Mouse (Mus musculus) kidney, postnatal 10 days (tissue): ENCODE measurements around the gene Zscan29.
A peak's percentile ranks its signal among the peaks of the same experiment; 100 is the strongest.

Source experiments
- DNase-seq: peaks from one replicate; pipeline ENCODE4 v3.0.0; 2021; ENCODE audit warnings: mixed read lengths

Zscan29 gene

DNA sequence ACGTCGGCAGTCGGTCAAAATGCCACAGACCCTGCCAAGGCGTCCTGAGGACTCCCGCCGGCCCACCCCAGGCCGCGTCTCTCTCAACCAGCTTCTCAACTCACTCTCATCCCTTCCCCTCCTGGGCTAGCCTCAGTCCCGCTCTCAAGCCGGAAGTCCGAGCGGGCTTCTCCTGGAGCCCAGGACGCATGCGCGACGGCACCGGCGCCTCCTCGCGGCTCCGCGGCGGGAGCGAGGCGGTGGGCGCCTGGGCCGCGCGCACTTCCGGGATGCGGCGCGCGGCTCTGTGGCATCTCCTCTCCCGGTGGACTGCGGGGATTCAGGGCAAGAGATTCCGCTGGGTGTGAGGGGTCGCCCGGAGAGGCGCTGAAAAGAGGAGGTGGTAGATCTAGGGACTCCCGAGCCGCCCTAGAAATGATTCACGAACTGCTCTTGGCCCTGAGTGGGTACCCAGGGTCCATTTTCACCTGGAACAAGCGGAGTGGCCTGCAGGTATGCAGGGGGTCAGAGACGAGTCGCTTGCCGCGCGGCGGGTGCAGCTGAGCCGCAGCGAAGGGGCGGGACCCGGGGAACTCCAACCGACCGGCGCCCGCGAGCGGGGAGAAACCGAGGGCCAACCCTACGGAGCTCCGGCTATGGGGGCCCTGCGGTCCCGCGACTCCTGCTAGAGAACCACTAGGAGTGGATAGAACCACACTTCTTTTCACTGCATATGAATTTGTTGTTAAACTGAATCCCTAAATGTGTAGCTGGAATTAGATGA, at the start of gene Zscan29:
Gene Zscan29 (minus strand): TSS at position 146 of the 763 bp plus-strand sequence.
- DNase-seq = peak; percentile 95

DNA sequence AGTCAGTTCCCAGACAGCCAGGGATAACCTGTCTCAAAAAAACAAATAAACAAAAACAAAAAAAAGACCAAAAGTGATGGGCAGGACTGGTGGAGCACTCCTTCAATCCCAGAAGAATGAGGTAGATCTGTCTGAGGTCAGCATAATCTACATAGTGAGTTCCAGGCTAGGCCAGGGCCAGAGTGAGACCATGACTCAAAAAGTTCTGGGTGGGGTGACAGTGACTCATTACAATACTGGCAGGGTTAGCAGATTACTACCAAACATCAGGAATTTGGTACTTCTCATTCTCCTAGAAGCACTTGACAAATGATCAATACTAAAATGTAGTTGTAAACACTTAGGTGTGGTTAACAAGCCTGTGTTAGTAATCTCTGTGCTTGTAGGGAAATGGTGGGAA, 49.1 kb upstream of the Zscan29 start:
- no peak for DNase-seq

GRCm38 (mm10) chr2:121219177-121219576, 48.3 kb upstream of the Zscan29 start:
- DNase-seq = no peak

DNA sequence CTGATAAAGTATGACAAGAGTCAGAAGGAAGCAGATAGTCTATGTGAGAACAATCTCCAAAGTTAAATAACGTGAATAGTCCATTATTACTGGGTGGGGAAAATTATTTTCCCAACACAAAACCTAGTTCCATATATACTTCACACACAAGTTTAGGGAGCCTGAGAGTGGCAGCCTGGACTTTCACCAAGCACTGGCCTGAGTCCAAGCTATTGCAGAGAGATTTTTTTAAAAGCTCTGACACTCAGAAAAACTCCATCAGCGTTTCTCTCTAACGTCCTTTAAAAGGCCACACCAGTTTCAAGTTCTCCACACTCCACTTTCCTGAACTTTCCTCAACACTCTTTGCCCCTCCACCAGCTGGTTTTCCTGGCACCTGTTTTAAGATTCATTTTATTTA, 43.6 kb upstream of the Zscan29 start:
- peak; percentile 67 for DNase-seq

- DNase-seq = no peak
Observed at GRCm38 (mm10) chr2:121206541-121206940, 35.6 kb upstream of the Zscan29 start.

- DNase-seq = no peak
Observed at GRCm38 (mm10) chr2:121204276-121204675, 33.4 kb upstream of the Zscan29 start.

- DNase-seq = no peak
Observed at GRCm38 (mm10) chr2:121195466-121195865, 24.5 kb upstream of the Zscan29 start.

DNA sequence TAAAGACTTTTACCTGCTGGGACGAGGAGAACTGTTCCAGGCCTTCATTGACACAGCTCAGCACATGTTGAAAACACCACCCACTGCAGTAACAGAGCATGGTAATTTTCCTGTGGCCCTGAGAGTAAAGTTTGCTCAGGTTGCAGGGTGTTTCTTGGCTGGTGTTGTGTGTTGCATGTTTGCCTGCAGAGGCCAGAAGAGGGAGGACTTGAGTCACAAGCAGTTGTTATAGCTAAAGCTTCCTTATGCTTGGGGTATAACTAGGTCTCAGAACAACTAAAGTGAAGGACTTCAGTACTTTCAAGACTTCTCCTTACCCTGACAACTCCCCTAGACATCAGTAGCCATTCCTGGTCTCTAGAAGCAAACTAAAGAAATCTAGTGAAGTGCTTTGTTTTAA, 17.6 kb upstream of the Zscan29 start:
- no peak for DNase-seq

DNA sequence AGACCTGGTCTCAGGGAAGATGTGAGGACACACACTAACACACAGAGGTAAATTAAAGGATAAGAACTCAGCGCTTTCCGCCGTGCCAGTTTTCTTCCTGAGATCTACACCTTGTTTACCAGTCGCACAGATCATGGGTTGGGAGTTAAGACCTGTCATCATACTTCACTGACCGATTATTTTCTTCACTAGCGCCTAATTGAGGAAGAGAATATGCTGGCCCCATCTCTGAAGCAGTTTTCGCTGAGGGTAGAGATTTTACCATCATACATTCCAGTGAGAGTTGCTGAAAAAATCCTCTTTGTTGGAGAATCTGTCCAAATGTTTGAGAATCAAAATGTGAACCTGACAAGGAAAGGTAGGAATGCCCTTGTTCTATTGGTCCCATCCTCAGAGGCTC, 13.2 kb upstream of the Zscan29 start:
- DNase-seq = no peak

GRCm38 (mm10) chr2:121183431-121183830, 12.5 kb upstream of the Zscan29 start:
- DNase-seq = peak; percentile 22

GRCm38 (mm10) chr2:121178828-121179479, 8.0 kb upstream of the Zscan29 start:
- DNase-seq = no peak

DNA sequence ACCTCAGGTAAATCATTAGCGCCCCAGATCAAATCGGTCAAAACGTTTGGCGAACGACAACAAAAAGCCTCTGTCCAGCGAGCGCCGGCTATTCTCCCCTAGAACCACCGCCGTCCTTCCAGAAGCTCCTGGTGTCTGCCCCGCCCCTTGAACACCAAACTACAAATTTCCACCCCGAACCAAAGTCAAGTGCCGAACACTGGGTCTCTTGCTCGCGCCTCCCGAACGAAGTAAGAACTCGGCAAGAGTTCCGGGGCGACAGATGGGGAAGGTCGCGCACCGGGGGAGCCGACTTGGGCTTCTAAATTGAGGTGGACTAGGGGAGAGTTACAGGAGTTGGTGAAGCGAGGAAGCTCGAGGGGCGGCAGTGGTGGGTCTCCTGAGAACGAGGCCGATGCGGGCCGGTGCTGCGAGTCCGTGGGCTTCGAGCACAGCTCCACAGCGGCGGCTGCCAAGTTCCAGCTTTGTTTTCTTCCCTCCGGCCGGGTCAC, 399 bp downstream of the Zscan29 start, which contains the start of gene Tubgcp4:
Gene Tubgcp4 (plus strand): TSS at position 174 of the 491 bp plus-strand sequence.
- peak; percentile 70 for DNase-seq

DNA sequence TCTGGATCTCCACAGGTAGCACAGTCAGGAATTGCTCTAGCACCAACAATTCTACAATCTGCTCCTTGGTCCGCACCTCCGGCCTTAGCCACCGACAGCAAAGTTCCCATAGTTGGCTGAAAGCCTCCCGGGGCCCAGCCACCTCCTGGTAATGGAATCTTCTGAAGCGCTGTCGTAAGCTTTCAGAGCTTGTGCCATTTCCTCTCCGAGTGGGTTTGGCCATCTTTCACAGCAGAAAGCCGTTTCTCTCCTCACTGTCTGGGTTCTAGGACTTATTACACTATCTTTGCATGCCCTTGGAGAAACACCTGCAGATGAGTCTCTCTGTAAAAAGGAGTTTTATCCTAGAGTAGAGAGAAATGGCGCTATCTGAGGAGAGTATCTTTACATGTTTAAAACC, 1.0 kb downstream of the Zscan29 start:
- DNase-seq = peak; percentile 54

DNA sequence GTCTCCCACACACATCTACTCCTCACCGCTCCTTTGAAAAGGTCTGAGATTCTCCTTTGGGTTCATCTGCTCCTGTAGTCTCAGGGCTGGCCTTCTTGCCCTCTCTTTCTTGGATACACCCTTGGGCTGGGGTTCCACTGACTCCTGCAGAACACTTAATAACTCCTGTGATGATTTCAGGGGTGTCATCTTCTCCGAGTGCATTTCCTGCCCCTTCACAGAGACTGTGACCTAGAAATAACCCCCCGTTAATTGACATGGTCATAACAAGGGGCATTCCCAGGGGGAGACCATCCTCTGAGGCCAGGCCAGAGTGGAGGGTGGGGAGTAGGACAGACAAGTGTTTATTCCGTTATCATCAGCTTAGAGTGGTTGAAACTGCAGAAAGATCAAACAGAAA, 1.8 kb downstream of the Zscan29 start:
- DNase-seq = no peak

GRCm38 (mm10) chr2:121153100-121153499, 17.8 kb downstream of the Zscan29 start:
- no peak for DNase-seq

DNA sequence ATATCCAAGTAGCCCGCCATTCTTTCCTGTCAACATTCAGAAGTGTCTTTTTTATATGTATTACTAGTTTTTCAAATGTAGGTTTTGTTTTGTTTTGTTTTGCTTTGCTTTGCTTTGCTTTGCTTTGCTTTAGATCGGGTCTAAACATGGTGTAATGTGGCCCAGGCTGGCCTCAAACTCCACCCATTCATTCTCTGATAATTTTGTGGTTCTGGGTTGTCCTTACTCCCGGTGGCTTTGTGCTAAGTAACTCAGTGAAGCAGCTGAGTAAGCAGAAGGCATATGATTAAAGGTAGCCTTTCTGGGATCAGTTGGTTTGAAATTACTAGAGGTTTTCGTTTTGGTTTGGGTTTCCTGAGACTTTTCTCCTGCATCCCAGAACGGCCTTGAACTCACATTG, 21.2 kb downstream of the Zscan29 start:
- DNase-seq = no peak

GRCm38 (mm10) chr2:121142415-121142814, 28.5 kb downstream of the Zscan29 start:
- no peak for DNase-seq

- DNase-seq = no peak
Observed at GRCm38 (mm10) chr2:121141216-121142035, 29.5 kb downstream of the Zscan29 start.

DNA sequence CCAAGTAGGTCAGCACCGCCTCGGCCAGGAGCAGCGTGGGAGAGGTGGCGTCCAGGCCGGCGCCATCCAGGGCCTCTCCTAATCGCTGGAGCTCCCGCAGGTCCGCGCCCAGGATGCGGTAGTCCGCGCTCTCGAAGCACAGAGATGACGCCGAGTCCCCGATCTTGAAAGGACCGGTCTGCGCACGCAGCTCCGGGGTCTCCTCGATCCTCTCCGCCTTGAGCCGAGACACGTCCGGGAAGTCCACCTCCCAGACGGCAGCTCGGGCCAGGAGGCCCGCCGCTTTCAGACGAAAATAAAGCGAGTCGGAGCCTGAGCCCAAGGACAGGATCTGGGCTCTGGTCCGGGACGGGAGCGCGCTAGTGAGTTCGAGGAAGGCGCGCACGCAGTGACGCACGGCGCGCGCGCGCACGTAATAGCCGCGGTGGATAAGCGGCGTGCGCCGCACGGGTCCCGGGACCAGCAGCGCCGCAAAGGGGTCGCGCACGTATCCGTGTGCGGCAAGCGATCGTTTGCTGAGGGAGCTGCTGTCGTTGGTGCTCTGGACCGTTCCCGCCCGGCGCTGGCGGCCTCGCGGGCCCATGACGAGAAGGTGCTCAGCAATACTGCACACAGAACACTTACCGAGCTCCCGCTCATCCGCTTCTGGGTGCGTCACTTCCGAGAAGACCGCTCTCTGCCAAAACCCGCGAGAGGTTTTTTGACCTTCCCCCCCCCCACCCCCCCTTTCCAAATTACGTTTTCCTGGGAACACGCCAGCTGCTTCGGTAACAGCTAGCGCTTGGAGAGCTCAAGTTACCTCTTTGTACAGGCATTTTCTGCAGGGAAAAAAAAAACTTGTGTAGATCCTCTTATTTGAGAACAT, 30.7 kb downstream of the Zscan29 start, which contains the start of the genes Adal and Lcmt2:
Gene Adal (plus strand): TSS at position 411 of the 865 bp plus-strand sequence.
Gene Lcmt2 (minus strand): TSS at position 636 of the 865 bp plus-strand sequence.
- DNase-seq = peak; percentile 93

- peak; percentile 75 for DNase-seq
Observed at GRCm38 (mm10) chr2:121139266-121140017, 31.5 kb downstream of the Zscan29 start.

DNA sequence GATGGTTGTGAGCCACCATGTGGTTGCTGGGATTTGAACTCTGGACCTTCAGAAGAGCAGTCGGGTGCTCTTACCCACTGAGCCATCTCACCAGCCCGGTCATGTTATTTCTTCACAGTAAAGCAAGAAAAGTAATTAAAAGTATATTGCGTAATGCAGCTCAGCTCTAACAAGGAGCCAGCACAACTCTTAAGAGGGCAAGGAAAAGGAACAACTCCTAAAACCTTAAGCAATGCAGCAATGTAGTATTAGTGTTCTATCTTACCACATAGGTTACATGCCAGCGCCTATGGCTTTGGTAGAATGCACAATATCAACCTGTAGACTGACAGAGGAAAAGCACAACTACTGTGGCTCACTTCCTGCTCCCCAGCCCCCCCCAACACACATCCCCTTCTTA, 33.6 kb downstream of the Zscan29 start:
- DNase-seq = no peak
